Mouse (Mus musculus): Measurements from ENCODE around the gene Pak7. TPM values are rescaled to one million over a fixed set of nuclear protein-coding genes. Genes with fewer than 3 reads are reported as not detected.

Gene Pak7
- total RNA-seq, 2 experiments from 2014 or later = not detected

GRCm38 (mm10) chr2:136051688-136052289 lies 336.0 kb downstream of the Pak7 start, which contains the start of gene Lamp5:
TSS of gene Lamp5 (plus strand) at chr2:136052239.
- intact Hi-C loops (cut with DNase I) = no loop called here
- DNase-seq = no peak

GRCm38 (mm10) chr2:136050793-136051615 lies 336.8 kb downstream of the Pak7 start:
- intact Hi-C loops (cut with DNase I) = no loop called here

GRCm38 (mm10) chr2:136048464-136048863 lies 339.3 kb downstream of the Pak7 start:
- DNase-seq = no peak
- intact Hi-C loops (cut with DNase I) = no loop called here

More at GRCm38 (mm10) chr2:136050793-136051615, 336.8 kb downstream of the Pak7 start:
- no peak for DNase-seq

Other genes starting within 250 kb of the Pak7 start
- gene Ankef1, start 113.9 kb upstream of the Pak7 start, total RNA-seq (2021) = under 1 TPM in 1 of 2 experiments, not detected in 1; 0.31 TPM

Data from heart, postnatal 36 days (tissue).